Mouse (Mus musculus) heart, postnatal 0 days (tissue): ENCODE results near the gene Pde4b. TPM values are rescaled to one million over a fixed set of nuclear protein-coding genes. Genes with fewer than 3 reads are reported as not detected.
A peak's percentile ranks its signal among the peaks of the same experiment; 100 is the strongest.

Source experiments
- ATAC-seq: fragments of 200-750 bp; cut with Nextera tagmentation; 2 replicates; pipeline ENCODE4 v1.8.0; 2017; ENCODE audit warnings: low read depth, moderate number of reproducible peaks, moderate library complexity; ENCODE audit not compliant: insufficient read depth
- DNase-seq: peaks from one replicate; pipeline ENCODE4 v3.0.0-alpha.2; 2016; ENCODE audit warnings: low spot score
- H3K27ac ChIP-seq: fragments of 300-500 bp; sonication (generic); 2 replicates; pipeline ENCODE4 v1.5.1; 2014; ENCODE audit warnings: low read depth, mild to moderate bottlenecking
- H3K27me3 ChIP-seq: fragments of 300-500 bp; sonication (generic); 2 replicates; pipeline ENCODE4 v1.6.1; 2014; ENCODE audit warnings: low read length, mixed read lengths; ENCODE audit not compliant: control insufficient read depth, insufficient read depth
- H3K36me3 ChIP-seq: fragments of 300-500 bp; sonication (generic); replicated peaks from 2 replicates; pipeline ENCODE4 v1.6.1; 2014; ENCODE audit warnings: low read length, mixed read lengths; ENCODE audit not compliant: control insufficient read depth, insufficient read depth
- H3K4me1 ChIP-seq: fragments of 300-500 bp; sonication (generic); 2 replicates; pipeline ENCODE4 v1.6.1; 2014; ENCODE audit warnings: antibody characterized with exemption; ENCODE audit not compliant: control insufficient read depth, insufficient read depth
- H3K4me2 ChIP-seq: fragments of 300-500 bp; sonication (generic); 2 replicates; pipeline ENCODE4 v1.6.1; 2014; ENCODE audit warnings: low read depth, mild to moderate bottlenecking, low read length, moderate library complexity
- H3K4me3 ChIP-seq: fragments of 300-500 bp; sonication (generic); 2 replicates; pipeline ENCODE4 v1.5.1; 2014; ENCODE audit warnings: low read depth, low read length
- H3K9ac ChIP-seq: fragments of 300-500 bp; sonication (generic); replicated peaks from 2 replicates; pipeline ENCODE4 v1.6.1; 2014; ENCODE audit warnings: low read depth, low read length, mixed read lengths
- H3K9me3 ChIP-seq: fragments of 300-500 bp; sonication (generic); replicated peaks from 2 replicates; pipeline ENCODE4 v1.6.1; 2016; ENCODE audit warnings: low read length; ENCODE audit not compliant: control insufficient read depth
- CTCF ChIP-seq: IDR thresholded peaks from 2 replicates; pipeline ENCODE4 v1.5.1; 2016; ENCODE audit warnings: antibody characterized with exemption, control low read depth, low read depth
- EP300 ChIP-seq: IDR thresholded peaks from 2 replicates; pipeline ENCODE4 v1.6.1; 2016; ENCODE audit warnings: antibody characterized with exemption, low read depth
- WGBS: fragments of 180-500 bp; shearing (Covaris S2); extraction: QIAGEN DNeasy Blood & Tissue Kit; methylation state at CpG from one replicate; pipeline ENCODE4 v1.1.7; 2014; 5-methylcytosine and 5-hydroxymethylcytosine counted together
- polyA plus RNA-seq: library from polyadenylated mRNA; unstranded; fragments of >200 nt; fragmentation: Nextera tagmentation; extraction: Ambion mirVana; gene quantifications from 2 replicates; pipeline ENCODE4 v1.2.1, GENCODE M21; 2015
- total RNA-seq: library from RNA; depleted of rRNA; stranded (reverse); fragments of >200 nt; gene quantifications from 2 replicates; pipeline ENCODE4 v1.2.3, GENCODE M21; 2014; ENCODE audit warnings: low replicate concordance

The Pde4b gene
- total and polyA plus RNA-seq, 2 experiments from 2014 or later: 30.8 to 50.1 TPM

DNA sequence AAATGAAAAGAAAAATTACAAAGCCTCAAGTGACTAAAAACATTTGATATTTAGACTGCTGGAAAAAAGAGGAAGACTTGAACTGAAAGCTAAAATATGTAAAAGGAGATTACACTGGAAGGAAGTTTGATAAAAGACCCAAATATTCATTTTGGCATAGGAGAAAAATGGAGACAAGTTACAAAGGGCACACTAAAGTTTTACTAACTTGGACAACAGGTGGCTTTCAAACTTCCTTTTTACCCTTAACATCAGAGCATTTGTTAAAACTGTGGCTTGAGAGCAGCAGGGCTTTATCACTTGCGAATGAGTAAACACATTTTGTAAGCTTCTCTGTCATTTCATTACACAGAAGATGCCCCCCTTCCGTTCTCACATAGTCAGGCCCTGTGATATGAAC, 492.4 kb downstream of the Pde4b start:
- 58% methylated on average over 2 of the region's 2 CpGs for WGBS
- Histone ChIP-seq H3K4me3 (no peak overlapping the region), H3K27me3 (no peaks in the 10 kb centered on the region), H3K27ac (peak overlapping the region; percentile 18), H3K36me3 (peaks cover 22% of the 10 kb centered on the region; the same call in 1 of the 2 replicates), H3K4me2 (no peak overlapping the region), H3K4me1 (peaks cover 47% of the 10 kb centered on the region), H3K9ac (no peak overlapping the region), H3K9me3 (no peaks in the 10 kb centered on the region)
- TF ChIP-seq EP300 (no peak), CTCF (no peak)
- DNase-seq (no peak), ATAC-seq (no peak)

DNA sequence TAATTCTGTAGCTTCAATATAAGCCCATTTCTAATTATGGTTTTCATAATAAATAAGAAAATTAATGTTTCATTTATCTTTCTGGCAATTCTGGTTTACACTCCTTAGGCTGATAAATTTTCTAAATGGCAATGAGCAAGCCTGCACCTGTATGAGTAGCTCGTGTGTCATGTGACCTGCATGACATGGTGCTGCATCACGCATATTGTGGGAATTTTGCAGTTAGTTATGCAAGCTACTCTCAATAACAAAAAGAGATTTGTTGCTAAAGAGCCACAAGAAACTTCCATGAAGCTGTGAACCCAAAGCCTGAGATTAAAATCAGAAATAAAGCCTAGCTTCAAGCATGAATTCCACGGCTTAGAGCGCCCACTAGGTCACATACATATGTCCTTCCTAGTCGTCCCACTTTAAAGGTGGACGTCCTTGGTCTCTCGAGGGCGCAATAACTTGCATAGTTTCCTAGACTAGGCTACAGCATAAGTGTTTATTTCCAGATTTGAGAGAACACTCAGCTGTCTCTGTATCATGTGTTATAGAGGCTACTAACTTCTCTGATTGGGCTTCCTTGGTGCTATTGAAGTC, 494.9 kb downstream of the Pde4b start:
- WGBS: 72% methylated on average over 8 of the region's 8 CpGs
- no peak for ATAC-seq
- no peak for DNase-seq
- Histone ChIP-seq H3K9ac (no peak overlapping the region), H3K27me3 (no peaks in the 10 kb centered on the region), H3K4me1 (peaks cover 42% of the 10 kb centered on the region), H3K4me3 (no peak overlapping the region), H3K27ac (no peak overlapping the region), H3K36me3 (peaks cover 6% of the 10 kb centered on the region; the same call in 1 of the 2 replicates), H3K4me2 (no peak overlapping the region), H3K9me3 (no peaks in the 10 kb centered on the region)
- no peak for TF ChIP-seq EP300
- no peak for TF ChIP-seq CTCF

DNA sequence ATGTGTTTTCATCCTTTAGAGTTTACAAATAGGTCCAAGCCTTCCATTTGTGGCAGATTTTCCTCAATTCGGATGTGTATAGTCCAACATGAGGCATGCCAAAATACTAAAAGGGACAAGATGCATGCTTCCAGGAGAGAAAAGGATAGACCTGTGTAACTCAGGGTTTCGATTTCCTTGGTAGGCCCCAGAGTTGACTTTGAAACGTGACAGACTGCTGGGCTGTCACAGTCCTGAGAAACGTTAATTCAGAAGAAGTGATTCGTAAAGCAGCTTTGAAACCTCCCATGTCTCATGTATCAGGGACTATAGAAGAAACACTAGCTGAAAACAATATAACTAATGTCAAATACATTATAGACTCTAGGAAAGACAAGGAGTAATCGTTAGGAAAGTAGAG, 495.6 kb downstream of the Pde4b start:
- no peak overlapping the region for H3K4me2 ChIP-seq
- H3K27me3 ChIP-seq: no peaks in the 10 kb centered on the region
- no peak for DNase-seq
- H3K9ac ChIP-seq: no peak overlapping the region
- no peak for TF ChIP-seq EP300
- TF ChIP-seq CTCF: no peak
- H3K36me3 ChIP-seq: peaks cover 6% of the 10 kb centered on the region; the same call in 1 of the 2 replicates
- no peak overlapping the region for H3K27ac ChIP-seq
- no peak for ATAC-seq
- no peaks in the 10 kb centered on the region for H3K9me3 ChIP-seq
- 72% methylated on average over 6 of the region's 6 CpGs for WGBS
- no peak overlapping the region for H3K4me3 ChIP-seq
- H3K4me1 ChIP-seq: peaks cover 48% of the 10 kb centered on the region

DNA sequence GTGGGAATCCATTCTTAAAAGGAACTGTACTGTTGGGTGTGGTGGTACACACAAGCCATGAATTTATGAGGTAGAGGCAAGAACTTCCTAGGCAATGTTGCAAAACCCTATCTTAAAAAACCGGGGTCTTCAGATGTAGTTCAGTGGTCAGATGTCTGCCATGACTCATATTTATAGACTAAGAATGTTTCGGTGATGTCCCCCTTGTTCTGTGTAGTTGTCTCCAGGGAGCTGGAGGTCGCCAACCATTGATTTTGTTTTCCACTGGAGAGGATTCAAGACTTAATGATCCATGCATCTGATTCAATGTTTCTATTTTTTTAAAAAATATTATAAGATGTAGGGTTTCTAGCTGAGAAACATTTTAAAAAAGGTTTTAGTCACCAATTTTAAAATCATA, 496.1 kb downstream of the Pde4b start:
- Histone ChIP-seq H3K36me3 (peaks cover 6% of the 10 kb centered on the region; the same call in 1 of the 2 replicates), H3K9ac (no peak overlapping the region), H3K27me3 (no peaks in the 10 kb centered on the region), H3K9me3 (no peaks in the 10 kb centered on the region), H3K4me1 (peaks cover 51% of the 10 kb centered on the region), H3K27ac (no peak overlapping the region), H3K4me2 (no peak overlapping the region), H3K4me3 (no peak overlapping the region)
- WGBS: 74% methylated on average over 3 of the region's 3 CpGs
- DNase-seq: no peak
- no peak for ATAC-seq
- TF ChIP-seq CTCF (no peak), EP300 (no peak)

DNA sequence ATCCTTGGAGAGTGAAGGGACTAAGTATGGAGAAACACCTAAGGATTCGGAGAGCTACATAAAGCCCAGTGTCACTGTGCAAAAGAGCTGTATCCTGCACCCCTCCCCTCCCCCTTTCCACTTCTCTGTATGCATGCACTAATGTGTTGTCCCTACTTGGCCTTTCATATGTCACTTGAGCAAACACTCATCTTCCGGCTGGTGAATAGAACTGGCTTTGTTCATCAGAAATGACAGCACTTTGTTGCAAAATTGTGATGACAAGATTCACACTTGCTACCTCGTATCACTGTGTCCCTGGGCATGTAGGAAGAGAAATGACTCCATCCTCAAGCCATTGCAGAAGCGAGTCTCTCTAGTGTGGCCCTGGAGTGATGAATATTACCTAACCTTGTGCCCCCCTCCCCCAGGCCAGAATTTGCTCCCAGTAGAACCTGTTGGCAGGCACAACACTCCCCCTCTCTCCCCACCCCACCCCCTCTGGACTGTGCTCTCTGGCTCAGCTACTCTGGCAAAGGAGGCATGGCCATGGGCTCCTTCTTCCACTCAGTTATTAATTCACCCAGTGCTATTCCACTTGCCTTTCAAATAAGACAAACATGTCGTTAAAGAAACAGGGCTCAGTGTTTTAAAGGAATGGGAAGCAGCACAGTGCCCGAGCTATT, 497.4 kb downstream of the Pde4b start:
- H3K4me1 ChIP-seq: peaks cover 50% of the 10 kb centered on the region
- ATAC-seq (peak; percentile 36), DNase-seq (peak; percentile 34)
- H3K27me3 ChIP-seq: no peaks in the 10 kb centered on the region
- 35% methylated on average over 6 of the region's 6 CpGs for WGBS
- no peaks in the 10 kb centered on the region for H3K9me3 ChIP-seq
- no peak for TF ChIP-seq CTCF
- no peak for TF ChIP-seq EP300
- H3K4me2 ChIP-seq: no peak overlapping the region
- H3K9ac ChIP-seq: no peak overlapping the region
- H3K36me3 ChIP-seq: peaks cover 6% of the 10 kb centered on the region; the same call in 1 of the 2 replicates
- H3K4me3 ChIP-seq: no peak overlapping the region
- peak overlapping the region; percentile 64 for H3K27ac ChIP-seq
